Mouse (Mus musculus) stomach, postnatal 0 days (tissue): ENCODE data around the gene Twf2. TPM values are rescaled to one million over a fixed set of nuclear protein-coding genes. Genes with fewer than 3 reads are reported as not detected.

Source experiments
- ATAC-seq: fragments of 200-750 bp; cut with Nextera tagmentation; 2 replicates; pipeline ENCODE4 v1.8.0; 2017; ENCODE audit not compliant: low FRiP score, low TSS enrichment
- DNase-seq: peaks from one replicate; pipeline ENCODE4 v3.0.0-alpha.2; 2016; ENCODE audit warnings: low spot score
- H3K27ac ChIP-seq: fragments of 300-500 bp; sonication (generic); replicated peaks from 2 replicates; pipeline ENCODE4 v1.5.1; 2014; ENCODE audit warnings: mild to moderate bottlenecking, control low read depth
- H3K27me3 ChIP-seq: fragments of 300-500 bp; sonication (generic); 2 replicates; pipeline ENCODE4 v1.6.1; 2014; ENCODE audit warnings: low read length; ENCODE audit not compliant: control insufficient read depth, insufficient read depth
- H3K36me3 ChIP-seq: fragments of 300-500 bp; sonication (generic); 2 replicates; pipeline ENCODE4 v1.6.1; 2014; ENCODE audit warnings: low read length, mixed read lengths; ENCODE audit not compliant: control insufficient read depth, insufficient read depth
- H3K4me1 ChIP-seq: fragments of 300-500 bp; sonication (generic); replicated peaks from 2 replicates; pipeline ENCODE4 v1.6.1; 2014; ENCODE audit warnings: antibody characterized with exemption; ENCODE audit not compliant: control insufficient read depth, insufficient read depth
- H3K4me2 ChIP-seq: fragments of 300-500 bp; sonication (generic); replicated peaks from 2 replicates; pipeline ENCODE4 v1.6.1; 2014; ENCODE audit warnings: low read depth, mild to moderate bottlenecking, control low read depth, moderate library complexity
- H3K4me3 ChIP-seq: fragments of 300-500 bp; sonication (generic); 2 replicates; pipeline ENCODE4 v1.5.1; 2014; ENCODE audit warnings: low read depth, low read length, control low read depth
- H3K9ac ChIP-seq: fragments of 300-500 bp; sonication (generic); 2 replicates; pipeline ENCODE4 v1.6.1; 2014; ENCODE audit warnings: mild to moderate bottlenecking, low read length, control low read depth, mixed read lengths
- H3K9me3 ChIP-seq: fragments of 300-500 bp; sonication (generic); 2 replicates; pipeline ENCODE4 v1.6.1; 2016; ENCODE audit warnings: low read length; ENCODE audit not compliant: control insufficient read depth
- CTCF ChIP-seq: IDR thresholded peaks from 2 replicates; pipeline ENCODE4 v1.5.1; 2016; ENCODE audit warnings: antibody characterized with exemption, low read depth, mild to moderate bottlenecking, moderate library complexity
- EP300 ChIP-seq: optimal IDR thresholded peaks from 2 replicates; pipeline ENCODE3; 2016; ENCODE audit warnings: antibody characterized with exemption
- WGBS: fragments of 180-500 bp; shearing (Covaris S2); extraction: QIAGEN DNeasy Blood & Tissue Kit; methylation state at CpG from one replicate; pipeline ENCODE4 v1.1.7; 2014; 5-methylcytosine and 5-hydroxymethylcytosine counted together
- polyA plus RNA-seq: library from polyadenylated mRNA; unstranded; fragments of >200 nt; fragmentation: Nextera tagmentation; extraction: Ambion mirVana; gene quantifications from 2 replicates; pipeline ENCODE4 v1.2.1, GENCODE M21; 2015

The Twf2 gene
- polyA plus RNA-seq, 1 experiment from 2014 or later, result 27.7 TPM

- WGBS, result 54% methylated on average over 8 of the region's 8 CpGs
- peak; percentile 41 for DNase-seq
Observed at GRCm38 (mm10) chr9:106227790-106228429, 25.0 kb downstream of the Twf2 start.

GRCm38 (mm10) chr9:106230051-106230733 is 27.3 kb downstream of the Twf2 start:
- Histone ChIP-seq H3K27me3 (no peaks in the 10 kb centered on the region), H3K4me3 (no peak overlapping the region), H3K4me1 (0 out of 2 replicates have a peak, but pooled peaks cover 4% of the 10 kb centered on the region), H3K9me3 (no peaks in the 10 kb centered on the region), H3K27ac (no peak overlapping the region), H3K9ac (no peak overlapping the region), H3K4me2 (no peak overlapping the region), H3K36me3 (peaks cover 17% of the 10 kb centered on the region)
- ATAC-seq (no peak), DNase-seq (no peak)
- 78% methylated on average over 8 of the region's 9 CpGs for WGBS
- no peak for TF ChIP-seq EP300
- TF ChIP-seq CTCF, result no peak

More at GRCm38 (mm10) chr9:106227790-106228429, 25.0 kb downstream of the Twf2 start:
- Histone ChIP-seq H3K4me1 (0 out of 2 replicates have a peak, but pooled peaks cover 4% of the 10 kb centered on the region), H3K36me3 (no peaks in the 10 kb centered on the region; the same call in 1 of the 2 replicates), H3K27me3 (no peaks in the 10 kb centered on the region), H3K4me3 (no peak overlapping the region), H3K27ac (peak overlapping the region; percentile 36; the same call in 1 of the 2 replicates), H3K9me3 (no peaks in the 10 kb centered on the region), H3K4me2 (no peak overlapping the region), H3K9ac (no peak overlapping the region)
- ATAC-seq, result peak; percentile 47; the same call in 1 of the 2 replicates
- TF ChIP-seq EP300 (peak; percentile 88), CTCF (no peak)

GRCm38 (mm10) chr9:106230734-106231106 is 27.8 kb downstream of the Twf2 start:
- H3K4me2 ChIP-seq, result no peak overlapping the region
- peaks cover 21% of the 10 kb centered on the region for H3K36me3 ChIP-seq
- TF ChIP-seq CTCF (peak; percentile 54), EP300 (no peak)
- H3K9me3 ChIP-seq, result no peaks in the 10 kb centered on the region
- H3K27me3 ChIP-seq, result no peaks in the 10 kb centered on the region
- WGBS, result 56% methylated on average over 3 of the region's 3 CpGs
- no peak overlapping the region for H3K27ac ChIP-seq
- ATAC-seq (no peak), DNase-seq (no peak)
- no peak overlapping the region for H3K4me3 ChIP-seq
- H3K9ac ChIP-seq, result no peak overlapping the region
- H3K4me1 ChIP-seq, result 0 out of 2 replicates have a peak, but pooled peaks cover 4% of the 10 kb centered on the region

GRCm38 (mm10) chr9:106231220-106231619 is 28.3 kb downstream of the Twf2 start:
- H3K4me1 ChIP-seq, result 0 out of 2 replicates have a peak, but pooled peaks cover under 1% of the 10 kb centered on the region
- H3K9ac ChIP-seq, result no peak overlapping the region
- H3K9me3 ChIP-seq, result no peaks in the 10 kb centered on the region
- DNase-seq (no peak), ATAC-seq (no peak)
- no peaks in the 10 kb centered on the region for H3K27me3 ChIP-seq
- 70% methylated on average over 7 of the region's 7 CpGs for WGBS
- H3K36me3 ChIP-seq, result peaks cover 25% of the 10 kb centered on the region
- TF ChIP-seq CTCF (no peak), EP300 (no peak)
- no peak overlapping the region for H3K4me2 ChIP-seq
- no peak overlapping the region for H3K4me3 ChIP-seq
- H3K27ac ChIP-seq, result no peak overlapping the region

GRCm38 (mm10) chr9:106231816-106232215 is 28.9 kb downstream of the Twf2 start:
- no peaks in the 10 kb centered on the region for H3K9me3 ChIP-seq
- DNase-seq, result no peak
- TF ChIP-seq CTCF (no peak), EP300 (no peak)

GRCm38 (mm10) chr9:106232956-106233355 is 30.0 kb downstream of the Twf2 start:
- 94% methylated on average over 3 of the region's 3 CpGs for WGBS
- Histone ChIP-seq H3K36me3 (peaks cover 34% of the 10 kb centered on the region), H3K4me1 (no peaks in the 10 kb centered on the region), H3K27ac (no peak overlapping the region), H3K4me2 (no peak overlapping the region), H3K9ac (no peak overlapping the region), H3K27me3 (no peaks in the 10 kb centered on the region), H3K4me3 (no peak overlapping the region), H3K9me3 (no peaks in the 10 kb centered on the region)
- no peak for DNase-seq
- no peak for ATAC-seq
- TF ChIP-seq EP300, result no peak
- TF ChIP-seq CTCF, result no peak

More at GRCm38 (mm10) chr9:106231816-106232215, 28.9 kb downstream of the Twf2 start:
- Histone ChIP-seq H3K4me1 (no peaks in the 10 kb centered on the region), H3K4me3 (no peak overlapping the region), H3K4me2 (no peak overlapping the region), H3K27ac (no peak overlapping the region), H3K27me3 (no peaks in the 10 kb centered on the region), H3K9ac (no peak overlapping the region), H3K36me3 (peaks cover 27% of the 10 kb centered on the region)
- 68% methylated on average over 4 of the region's 4 CpGs for WGBS
- ATAC-seq, result no peak
